9 mouse cellular contexts compared by ENCODE assay signal in the genomic region with DNA sequence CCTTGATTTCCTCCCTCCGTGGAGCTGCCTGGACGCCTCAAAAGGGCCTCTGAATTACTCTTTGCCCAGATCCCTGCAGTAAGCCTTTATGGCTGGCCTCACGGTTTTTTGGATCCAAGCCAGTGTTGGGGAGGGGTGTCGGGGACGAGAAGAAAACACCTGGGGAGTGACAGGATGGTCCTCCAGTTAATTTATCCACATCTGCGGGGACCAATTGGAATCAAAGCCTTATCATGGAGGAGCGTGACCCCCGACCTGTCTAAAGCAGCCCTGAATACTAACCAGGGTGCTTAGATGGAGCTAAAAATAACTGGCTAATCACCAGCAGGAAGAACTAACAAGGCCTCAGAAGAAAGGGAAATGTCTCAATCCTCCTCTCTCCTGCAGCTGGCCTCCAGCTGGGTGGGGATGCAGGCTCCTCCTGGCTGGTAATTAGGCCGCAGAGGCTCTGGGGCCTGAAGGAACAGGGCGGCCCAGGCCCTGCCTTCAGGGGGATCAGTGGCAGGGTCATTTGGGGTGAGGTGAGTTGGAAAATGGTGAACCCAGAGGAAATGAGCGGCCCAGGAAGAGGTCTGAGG.
DNase-seq lines count a peak whose midpoint lies in the region; ATAC-seq lines count a peak whose summit lies in the region.
"Had no signal": no experiment of that assay in that cellular context is flagged by ENCODE, and none has a peak within 500 bp of the region (broad histone marks: within the 10 kb centered on the region; RNA-seq: fewer than 3 reads in every experiment).

No protein-coding gene starts in this region.

- WGBS in intestine, embryonic 15.5 days = 10% methylated on average over 11 of the region's 11 CpGs

- H3K36me3 ChIP-seq in intestine, embryonic 15.5 days = no peaks in the 10 kb centered on the region
- H3K36me3 ChIP-seq: liver, embryonic 15.5 days had no signal

- peaks cover 41% of the 10 kb centered on the region for H3K4me1 ChIP-seq in intestine, embryonic 15.5 days (replicated peaks)
- H3K4me1 ChIP-seq: liver, embryonic 15.5 days had no signal

- no peak overlapping the region for H3K9ac ChIP-seq in intestine, embryonic 15.5 days
- H3K9ac ChIP-seq: liver, embryonic 15.5 days had no signal

- DNase-seq in urinary bladder, postnatal 14 days (ENCODE audit: low spot score) = peak; percentile 32
- no peak for DNase-seq in urinary bladder, postnatal 10 days (ENCODE audit: low spot score)
- DNase-seq in gastrocnemius, postnatal 36 days = peak; percentile 24 to 31
- DNase-seq in c-Kit-positive CD71-positive TER-119-positive erythroid progenitor cells, embryonic 14.5 days (ENCODE audit: low spot score) = no peak
- DNase-seq in layer of hippocampus, adult 8-10 months (ENCODE audit: low spot score in 2 of 2) = no peak
- no peak for DNase-seq in ovary, adult 18-20 months (ENCODE audit: low spot score)

- peak; percentile 79 for ATAC-seq in intestine, embryonic 15.5 days
- peak; percentile 82 for ATAC-seq in megakaryocyte progenitor cell, adult 5-6 weeks (replicated peaks; ENCODE audit: poor library complexity)

- H3K27ac ChIP-seq in intestine, embryonic 15.5 days = peak overlapping the region; percentile 79
- H3K27ac ChIP-seq: liver, embryonic 15.5 days had no signal

- peak overlapping the region; percentile 21 for H3K4me2 ChIP-seq in intestine, embryonic 15.5 days (replicated peaks)
- H3K4me2 ChIP-seq: liver, embryonic 15.5 days had no signal

- no peaks in the 10 kb centered on the region for H3K9me3 ChIP-seq in intestine, embryonic 15.5 days
- H3K9me3 ChIP-seq: liver, embryonic 15.5 days had no signal

- H3K27me3 ChIP-seq in intestine, embryonic 15.5 days (replicated peaks) = no peaks in the 10 kb centered on the region
- H3K27me3 ChIP-seq: liver, embryonic 15.5 days had no signal

- intact Hi-C loops in gastrocnemius, postnatal 36 days (cut with DNase I) = no loop called here

- no peak overlapping the region for H3K4me3 ChIP-seq in intestine, embryonic 15.5 days (replicated peaks)
- H3K4me3 ChIP-seq: liver, embryonic 15.5 days had no signal

Comparison
In these comparisons a context has a peak if more than half of its experiments do, and no peak if none do; other contexts are left out.
1. DNase-seq: peak in urinary bladder, postnatal 14 days (single experiment) and gastrocnemius, postnatal 36 days (2 of 2); none in urinary bladder, postnatal 10 days (single experiment), c-Kit-positive CD71-positive TER-119-positive erythroid progenitor cells, embryonic 14.5 days (single experiment), layer of hippocampus, adult 8-10 months (0 of 2) and ovary, adult 18-20 months (single experiment).